Mouse (Mus musculus): Measurements from ENCODE around the gene Tescl.

Tescl gene

DNA sequence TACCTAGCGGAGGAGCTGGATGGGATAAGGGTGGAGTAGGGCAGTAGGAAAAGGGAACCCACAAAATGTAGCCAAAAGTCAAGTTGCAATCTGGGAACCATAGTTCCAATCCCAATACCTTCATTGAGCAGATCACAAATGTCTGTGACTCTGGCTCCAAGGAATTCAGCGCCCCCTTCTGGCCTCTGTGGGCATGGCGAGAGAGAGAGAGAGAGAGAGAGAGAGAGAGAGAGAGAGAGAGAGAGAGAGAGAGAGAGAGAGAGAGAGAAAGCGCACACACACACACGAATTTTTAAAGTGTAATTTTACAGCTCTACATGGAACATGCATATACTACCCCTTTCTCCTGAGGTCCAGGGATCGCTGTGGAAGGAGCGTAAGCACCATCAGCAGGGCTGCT lies 29.5 kb upstream of the Tescl start:
- DNase-seq (ENCODE audit: low spot score in 2 of 2) = peak; percentile 71 to 86

DNA sequence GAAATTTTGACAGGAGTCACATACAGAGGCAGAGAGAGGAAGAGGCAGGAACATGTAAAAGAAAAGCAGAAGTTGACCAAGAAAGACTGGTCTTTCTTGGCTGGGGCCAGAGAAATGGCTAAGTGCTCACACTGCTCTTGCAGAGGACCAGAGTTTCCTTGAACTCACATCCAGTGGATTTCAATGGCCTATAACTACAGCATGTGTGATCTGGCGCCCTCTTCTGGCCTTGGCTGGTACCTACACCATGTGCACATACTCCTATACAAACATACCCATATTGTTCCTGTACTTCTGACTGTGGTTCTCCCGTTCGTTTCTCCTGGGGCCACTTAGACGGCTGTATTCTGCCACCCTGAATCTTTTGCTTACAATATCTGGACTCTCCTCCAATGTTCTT lies 27.3 kb upstream of the Tescl start:
- no peak for DNase-seq (ENCODE audit: low spot score in 2 of 2)

DNA sequence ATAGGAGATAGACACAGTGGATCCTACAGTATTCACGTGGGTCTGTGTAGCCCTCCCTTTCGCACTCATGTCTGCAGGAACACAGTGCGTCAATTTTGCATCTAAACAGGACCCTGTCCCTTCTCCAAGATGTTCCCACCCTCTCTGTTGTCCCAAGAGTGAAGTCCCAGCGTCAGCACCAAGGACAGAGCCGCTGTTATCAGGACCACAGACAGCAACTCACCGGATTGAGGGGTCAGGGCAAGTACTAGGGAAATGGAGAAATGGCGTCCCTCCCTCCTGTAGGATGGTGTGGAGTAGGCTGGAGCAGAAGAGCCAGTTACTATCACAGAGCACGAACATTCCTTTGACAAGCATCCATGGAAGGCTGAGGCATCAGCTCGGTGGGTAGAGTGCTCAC lies 25.5 kb upstream of the Tescl start:
- DNase-seq (ENCODE audit: low spot score in 2 of 2) = peak in 1 of 2 experiments; percentile 76

DNA sequence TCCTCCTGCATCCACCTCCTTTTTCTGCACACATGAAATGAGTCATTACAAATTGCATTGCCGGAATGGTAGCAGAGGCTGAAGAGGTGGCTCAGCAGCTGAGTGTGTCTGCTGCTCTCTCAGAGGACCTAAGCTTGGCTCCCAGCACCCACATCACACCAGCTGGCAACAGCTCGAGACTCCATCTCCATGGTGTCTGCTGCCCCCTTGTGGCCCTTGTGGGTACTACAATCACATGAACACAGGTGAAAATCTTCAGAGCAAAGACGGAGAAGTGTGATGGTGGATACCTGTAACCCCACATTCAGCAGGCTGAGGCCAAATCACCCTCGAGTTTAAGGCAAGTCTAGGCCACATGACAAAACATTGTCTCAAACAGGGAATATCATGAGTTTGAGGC lies 24.2 kb upstream of the Tescl start:
- peak; percentile 42 to 78 for DNase-seq (ENCODE audit: low spot score in 2 of 2)

DNA sequence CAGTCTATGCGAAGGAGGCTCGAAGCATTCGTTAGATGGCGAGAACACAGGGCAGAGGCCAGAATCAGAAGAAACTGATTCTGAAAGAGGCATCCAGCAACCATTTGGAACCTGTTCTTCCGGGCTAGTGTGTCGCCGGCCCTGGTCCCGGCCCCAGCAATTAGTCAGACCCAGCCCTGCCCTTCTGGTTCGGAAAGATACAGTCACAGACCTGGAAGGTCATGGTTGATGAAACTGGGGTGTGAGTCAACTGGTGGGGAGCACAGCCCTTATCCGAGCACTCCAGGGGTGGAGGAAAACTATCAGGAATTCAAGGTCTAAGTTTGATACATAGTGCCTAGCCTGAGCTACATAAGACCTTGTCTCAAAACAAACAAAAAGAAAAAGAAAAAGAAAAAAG lies 22.3 kb upstream of the Tescl start:
- no peak for DNase-seq (ENCODE audit: low spot score in 2 of 2)

DNA sequence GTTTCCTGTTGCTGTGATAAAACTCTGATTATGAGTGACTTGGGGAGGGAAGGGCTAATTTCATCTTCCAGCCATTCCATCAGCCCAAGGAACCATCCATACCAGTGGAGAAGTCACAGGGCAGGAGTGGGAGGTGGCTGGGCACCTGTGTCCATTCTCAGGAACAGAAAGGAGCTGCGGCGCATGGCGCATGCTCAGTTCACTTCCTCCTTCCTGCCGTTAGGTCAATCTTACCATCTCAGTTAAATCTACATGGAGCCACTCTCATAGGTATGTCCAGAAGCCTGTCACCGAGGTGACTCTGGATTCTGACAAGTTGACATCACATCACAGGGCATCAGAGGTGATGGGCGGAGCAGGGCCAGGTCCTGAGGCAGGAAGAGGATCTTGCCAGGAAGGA lies 21.9 kb upstream of the Tescl start:
- no peak for DNase-seq (ENCODE audit: low spot score in 2 of 2)

DNA sequence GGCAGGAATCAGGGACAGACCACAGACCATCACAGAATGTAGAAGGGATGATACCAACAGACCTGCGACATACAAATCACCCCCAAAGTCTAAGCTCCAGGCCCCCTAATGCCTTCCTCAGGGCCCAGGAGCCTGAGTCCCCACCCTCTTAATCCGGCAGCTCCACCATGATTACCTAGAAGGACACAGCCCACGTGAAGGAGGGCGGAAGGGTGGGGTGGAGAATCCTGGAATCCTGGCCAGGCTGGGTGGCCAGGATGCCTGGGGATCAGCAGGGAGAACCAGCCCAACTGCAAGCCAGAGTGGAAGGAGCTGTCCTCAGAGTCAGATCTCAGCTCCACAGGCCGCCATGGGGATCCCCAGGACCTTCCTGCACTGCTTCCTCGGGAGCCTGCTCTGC lies 15.2 kb upstream of the Tescl start, which contains the start of gene Lypd5:
Gene Lypd5 (plus strand): TSS at position 301 of the 400 bp plus-strand sequence.
- DNase-seq (ENCODE audit: low spot score in 2 of 2) = no peak

DNA sequence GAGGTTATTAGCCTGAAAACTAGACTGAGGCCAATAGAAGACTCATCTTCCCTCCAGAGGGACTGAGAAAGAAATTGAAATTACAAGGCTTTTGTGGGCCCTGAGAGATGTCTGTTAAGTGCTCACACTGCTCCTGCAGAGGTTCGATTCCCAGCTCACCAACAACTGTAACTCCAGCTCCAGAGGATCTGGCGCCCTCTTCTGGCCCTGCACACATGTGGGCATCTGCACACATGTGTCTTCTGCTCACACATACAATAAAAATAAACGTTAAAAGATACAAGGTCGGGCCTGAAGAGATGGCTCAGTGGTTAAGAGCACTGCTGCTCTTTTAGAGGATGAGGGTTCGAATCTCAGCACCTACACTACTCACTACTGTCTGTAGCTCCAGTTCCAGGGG lies 12.7 kb upstream of the Tescl start:
- DNase-seq (ENCODE audit: low spot score in 2 of 2) = no peak

DNA sequence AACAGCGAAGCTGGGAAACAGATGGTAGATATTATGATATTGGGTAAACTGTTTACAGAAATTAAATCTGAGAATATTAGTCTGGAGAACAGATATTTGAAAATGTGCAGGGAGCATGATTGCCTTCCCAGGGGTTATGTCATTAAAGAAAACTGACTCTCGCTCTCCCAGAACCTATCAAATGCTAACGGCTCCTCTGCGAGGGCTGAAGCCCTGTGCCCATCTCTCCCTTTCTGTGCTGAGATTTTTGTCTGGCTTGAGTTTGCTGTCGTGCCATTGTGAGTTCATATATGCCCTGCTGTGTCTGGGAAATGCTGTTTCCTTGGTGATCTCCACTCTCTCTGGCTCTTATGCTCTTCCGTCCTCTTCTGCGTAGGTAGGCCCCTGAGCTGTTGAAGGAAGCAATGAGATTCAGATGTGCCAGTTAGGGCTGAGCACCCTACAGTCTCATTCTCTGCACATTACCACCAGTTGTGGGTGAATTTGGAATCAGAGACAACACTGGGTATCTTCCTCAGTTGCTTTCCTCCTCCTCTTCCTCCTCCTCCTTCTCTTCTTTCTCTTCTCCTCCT lies 10.1 kb upstream of the Tescl start:
- no peak for DNase-seq (ENCODE audit: low spot score in 2 of 2)

DNA sequence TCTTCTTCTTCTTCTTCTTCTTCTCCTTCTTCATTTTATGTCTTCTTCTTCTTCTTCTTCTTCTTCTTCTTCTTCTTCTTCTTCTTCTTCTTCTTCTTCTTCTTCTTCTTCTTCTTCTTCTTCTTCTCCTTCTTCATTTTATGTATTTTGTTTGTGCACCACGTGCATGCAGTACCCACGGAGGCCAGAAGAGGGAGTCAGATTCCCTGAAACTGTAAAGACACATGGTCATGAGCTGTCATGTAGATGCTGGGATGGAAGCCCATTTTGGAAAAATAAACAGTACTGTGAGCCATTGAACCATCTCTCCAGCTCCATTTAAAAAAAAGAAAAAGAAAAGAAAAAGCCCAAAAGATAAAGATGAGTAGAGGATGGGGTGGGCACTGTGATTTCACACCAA lies 4.5 kb upstream of the Tescl start:
- no peak for DNase-seq (ENCODE audit: low spot score in 2 of 2)

DNA sequence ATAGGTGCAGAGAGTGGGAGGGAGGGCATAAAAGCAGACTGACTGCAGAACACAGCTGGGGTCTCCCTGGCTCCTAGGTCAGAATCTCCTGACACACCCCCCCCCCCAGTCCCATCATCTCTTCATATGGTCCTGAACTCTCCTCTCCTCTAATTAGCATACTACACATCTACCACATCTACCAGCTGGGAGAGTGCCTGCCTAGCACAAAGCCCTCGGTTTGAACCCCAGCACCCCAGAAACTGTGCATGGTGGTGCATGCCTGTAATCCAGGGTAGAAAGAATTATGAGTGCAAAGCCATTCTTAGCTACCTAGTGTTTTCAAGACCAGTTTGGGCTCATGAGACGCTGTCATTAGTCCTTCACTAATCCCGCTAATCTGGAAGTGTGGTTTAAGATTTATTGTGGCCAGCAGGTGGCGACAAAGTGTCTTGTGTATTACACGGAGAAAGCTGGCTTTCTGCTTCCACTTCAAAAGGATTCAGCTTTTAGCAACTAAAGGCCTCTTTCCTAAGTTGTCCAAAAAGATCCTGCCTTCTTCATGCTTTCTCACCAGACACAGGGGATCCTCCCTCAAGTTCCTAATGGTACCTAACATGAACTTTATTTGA lies 2.1 kb upstream of the Tescl start:
- peak; percentile 71 to 88 for DNase-seq (ENCODE audit: low spot score in 2 of 2)

DNA sequence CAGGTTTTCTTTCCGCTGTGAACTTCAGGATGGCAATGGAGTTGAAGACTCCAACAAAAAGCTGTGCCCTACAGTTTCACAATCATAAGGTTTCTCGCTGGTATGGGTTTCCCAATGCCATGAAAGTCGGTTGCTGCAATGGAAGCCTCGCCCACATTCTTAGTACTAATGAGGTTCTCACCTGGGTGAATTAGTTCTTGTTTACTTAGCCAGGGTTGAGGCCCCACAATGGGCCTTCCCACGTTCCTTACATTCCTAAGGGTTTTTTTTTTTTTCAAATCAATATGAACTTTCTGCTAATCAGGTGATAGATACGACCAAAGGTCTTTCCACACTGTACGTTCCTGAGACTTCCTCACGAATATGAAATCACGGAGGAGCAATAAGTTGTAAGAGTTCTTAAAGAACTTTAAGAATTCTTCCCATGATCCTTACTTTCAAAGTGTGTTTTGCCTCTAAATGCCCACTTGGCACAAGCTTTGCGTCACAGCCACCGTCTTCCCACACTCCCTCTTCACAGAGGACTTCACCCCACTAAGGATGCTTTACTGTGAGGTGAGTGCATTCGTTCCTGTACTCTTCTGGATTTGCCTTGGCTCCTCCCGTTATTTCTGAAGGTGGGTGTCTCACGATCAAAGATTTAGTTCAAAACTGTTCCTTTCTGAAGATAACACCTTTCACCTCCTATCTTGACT lies 6.3 kb downstream of the Tescl start:
- no peak for DNase-seq (ENCODE audit: low spot score in 2 of 2)

DNA sequence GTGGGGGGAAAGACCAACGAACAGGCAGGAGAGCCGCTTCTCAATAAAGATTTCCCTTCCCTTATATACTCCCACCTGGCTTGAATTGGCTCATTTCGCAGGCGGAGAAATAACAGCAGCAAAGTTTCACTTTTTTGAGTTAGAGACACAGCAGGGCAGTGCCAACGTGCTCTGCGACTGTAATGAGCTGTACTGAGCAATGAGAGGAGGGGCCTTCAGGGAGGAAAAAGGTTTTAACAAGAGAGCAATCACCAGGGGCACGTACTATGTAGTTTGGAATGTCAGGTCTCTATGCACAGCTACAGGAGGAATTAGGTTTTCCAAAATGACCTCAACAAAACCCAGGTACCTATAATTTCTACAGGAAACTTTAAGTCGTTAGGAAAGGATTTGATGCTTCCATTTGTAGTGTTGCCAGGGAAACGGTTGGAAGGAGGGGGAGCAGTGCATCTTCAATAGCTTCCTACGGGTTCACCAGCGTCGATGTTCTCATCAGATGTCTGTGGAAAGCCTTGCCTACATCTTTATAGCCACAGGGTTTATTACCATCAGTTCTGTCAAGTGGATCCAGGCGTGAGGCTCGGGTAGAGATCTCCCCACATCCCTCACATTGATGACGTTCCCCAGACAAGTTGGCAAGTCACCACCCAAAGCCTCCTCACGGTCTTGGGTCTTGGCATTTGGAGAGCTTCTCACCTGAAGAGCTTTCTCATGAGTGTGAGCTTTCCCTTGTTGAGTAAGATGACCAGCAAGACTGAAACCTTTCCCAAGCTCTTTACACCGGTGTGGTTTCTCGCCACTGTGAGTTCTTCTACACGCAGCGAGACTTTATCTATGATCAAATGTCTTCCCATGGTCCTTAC lies 7.2 kb downstream of the Tescl start:
- DNase-seq (ENCODE audit: low spot score in 2 of 2) = no peak

DNA sequence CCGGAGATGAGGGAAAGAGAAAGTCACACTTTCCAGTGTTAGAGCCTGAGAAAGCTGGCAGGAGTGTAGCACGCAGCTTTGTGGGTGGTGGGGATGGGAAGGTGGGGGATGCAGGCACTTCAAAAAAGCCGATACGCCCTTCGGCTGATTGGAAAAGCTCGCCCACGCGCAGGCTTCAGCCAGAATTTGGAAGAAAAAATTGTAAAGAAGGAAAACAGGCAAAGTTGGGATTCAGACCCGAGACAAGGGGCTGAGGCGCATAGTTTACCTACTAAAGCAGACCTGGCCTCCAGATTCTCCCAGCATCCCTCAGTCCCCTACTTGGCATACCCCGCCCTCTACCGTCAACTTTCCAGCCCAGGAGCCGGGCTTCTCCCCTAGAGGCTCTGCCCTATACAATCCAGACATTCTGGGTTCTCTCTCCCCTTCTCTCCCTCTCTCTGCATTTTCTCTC lies 8.0 kb downstream of the Tescl start:
- no peak for DNase-seq (ENCODE audit: low spot score in 2 of 2)

DNA sequence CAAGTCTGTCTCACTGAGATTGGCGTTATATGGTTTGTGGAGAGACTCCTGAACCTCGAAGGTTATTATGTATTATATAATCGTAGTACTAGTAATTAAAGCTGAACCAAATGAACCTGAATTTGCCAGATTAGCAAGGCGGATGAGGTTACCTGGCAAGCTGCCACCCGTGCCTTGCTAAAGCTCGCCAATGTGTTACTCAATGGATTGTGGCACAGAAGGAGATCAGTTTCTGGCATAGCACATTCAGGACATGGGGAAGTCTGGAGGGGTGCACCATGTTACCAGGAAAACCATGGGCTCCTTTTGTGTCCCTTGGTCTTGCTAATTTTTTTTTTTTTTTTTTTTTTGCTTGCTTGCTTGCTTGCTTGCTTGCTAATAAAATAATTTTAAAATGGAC lies 8.5 kb downstream of the Tescl start:
- DNase-seq (ENCODE audit: low spot score in 2 of 2) = no peak

DNA sequence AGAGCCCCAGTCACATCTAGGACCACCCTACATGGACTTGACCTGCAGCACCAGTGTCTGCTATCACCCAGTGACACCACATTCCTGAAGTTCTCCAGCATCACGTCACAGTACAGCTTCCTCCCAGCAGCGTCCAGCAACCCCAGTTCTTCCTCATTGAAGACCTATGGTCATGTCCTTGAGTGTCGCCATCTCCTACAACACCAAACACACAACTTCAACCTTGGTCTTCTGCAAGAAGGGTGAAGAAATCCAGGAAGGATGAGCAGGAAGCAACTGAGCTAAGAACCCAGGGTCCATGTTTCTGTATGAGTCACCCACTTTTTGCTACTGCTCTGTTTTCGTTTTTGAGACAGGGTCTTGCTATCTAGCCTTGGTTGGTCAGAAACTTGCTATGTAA lies 11.1 kb downstream of the Tescl start:
- DNase-seq (ENCODE audit: low spot score in 2 of 2) = no peak

DNA sequence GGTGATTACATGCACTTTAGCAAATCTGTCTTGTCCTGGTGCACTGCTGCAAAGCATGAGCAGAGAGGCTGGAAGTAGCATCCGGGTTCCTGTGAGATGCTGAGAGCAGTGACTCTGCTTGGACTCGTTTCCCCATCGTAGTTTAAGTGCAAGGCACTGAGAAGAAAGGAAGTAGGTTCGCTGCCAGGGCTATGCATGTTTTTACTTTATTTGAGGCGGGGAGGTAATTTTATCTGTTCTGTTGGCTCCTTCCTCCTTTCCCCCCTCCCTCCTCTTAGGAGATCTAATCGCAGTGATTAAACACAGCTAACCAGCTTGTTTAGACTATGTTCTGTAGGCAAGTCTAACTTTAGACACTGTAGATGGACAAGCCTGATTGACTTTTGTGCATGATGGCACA lies 14.8 kb downstream of the Tescl start:
- no peak for DNase-seq (ENCODE audit: low spot score in 2 of 2)

DNA sequence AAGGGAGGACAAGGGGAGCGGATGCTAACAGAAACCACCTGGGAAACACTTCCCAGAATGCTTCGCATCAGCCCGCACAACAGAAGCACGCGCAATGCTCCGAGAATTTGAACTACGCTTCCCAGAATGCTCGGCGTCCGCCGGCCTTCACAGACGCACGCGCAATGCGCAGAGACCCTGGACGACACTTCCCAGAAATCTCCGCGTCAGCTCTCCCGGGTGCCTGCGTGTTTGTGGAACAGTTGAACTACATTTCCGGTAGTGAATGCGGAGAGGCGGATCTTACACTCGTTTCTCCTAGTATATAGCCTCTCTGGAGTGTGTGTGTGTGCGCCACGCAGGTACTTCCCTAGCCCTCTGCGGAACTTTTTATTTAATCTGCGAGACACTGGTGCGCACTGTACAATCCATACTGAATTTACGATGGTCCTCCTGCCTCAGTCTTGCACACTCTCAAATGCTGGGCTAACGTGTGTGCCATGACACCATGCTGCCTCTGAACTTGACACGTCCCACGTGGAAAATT lies 17.1 kb downstream of the Tescl start, which contains the start of gene Zfp94:
Gene Zfp94 (minus strand): TSS at position 100 of the 526 bp plus-strand sequence.
- peak; percentile 88 to 93 for DNase-seq (ENCODE audit: low spot score in 2 of 2)

DNA sequence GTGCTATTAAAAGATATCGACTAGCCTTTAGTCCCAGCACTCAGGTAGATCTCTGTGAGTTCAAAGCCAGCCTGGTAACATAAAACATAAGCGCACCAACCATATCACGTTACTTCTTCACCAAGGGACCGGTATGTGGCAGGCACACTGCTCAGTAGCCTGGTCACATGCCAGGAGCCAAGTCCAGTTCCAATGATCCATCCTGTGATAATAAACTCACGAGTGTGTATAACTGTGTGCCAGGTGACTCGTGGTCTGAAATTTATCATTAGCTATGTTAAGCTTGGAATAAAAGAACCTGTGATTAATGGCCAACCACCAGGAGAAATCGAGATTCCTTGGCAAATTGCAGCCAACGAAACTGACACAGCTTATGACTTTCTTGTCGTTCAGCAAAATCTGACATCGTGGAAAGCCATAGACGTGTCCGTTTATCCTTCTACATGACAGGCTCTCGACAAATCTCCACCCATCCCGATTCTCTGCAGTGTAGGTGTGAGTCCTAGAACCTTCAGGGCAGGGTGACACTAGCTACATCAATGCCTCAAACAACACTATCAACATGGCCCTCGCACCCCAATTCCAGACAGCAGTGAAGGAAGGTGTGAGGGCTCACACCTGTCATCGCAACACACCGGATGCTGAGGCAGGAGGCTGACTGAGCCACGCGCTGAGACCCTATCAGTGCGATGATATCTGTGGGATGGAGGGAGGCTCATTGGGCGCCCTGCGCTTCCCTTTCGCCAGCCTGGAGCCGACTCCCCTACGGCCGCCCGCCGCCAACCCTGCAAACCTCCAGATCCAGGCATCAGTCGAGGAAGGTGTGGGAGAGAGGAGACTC lies 17.8 kb downstream of the Tescl start:
- no peak for DNase-seq (ENCODE audit: low spot score in 2 of 2)

DNA sequence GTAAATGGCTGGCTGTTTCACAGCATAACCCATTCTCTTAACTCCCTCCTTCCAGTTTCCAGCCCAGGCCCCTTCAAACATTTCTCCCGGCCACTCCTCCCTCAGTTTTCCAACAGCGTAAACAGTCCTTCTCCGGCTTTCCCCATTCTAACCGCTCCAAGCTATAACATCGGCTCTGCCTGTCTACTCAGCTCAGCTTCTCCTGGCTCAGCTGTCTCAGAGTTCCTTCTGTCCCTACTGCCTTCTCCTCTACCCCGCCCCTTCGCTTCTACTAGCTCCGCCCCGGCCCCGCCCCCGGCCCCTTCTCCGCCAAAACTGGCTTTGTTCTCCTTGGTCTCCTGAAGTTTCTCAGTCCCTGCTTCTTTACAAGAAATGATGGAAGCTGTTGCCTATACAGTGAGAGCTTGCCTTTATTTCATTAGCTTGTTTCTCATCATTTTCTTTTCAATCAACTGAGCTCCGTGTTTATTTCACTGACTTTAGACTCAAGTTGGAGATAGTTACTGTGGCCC lies 32.9 kb downstream of the Tescl start, which contains the start of gene Zfp61:
Gene Zfp61 (minus strand): TSS at position 462 of the 512 bp plus-strand sequence.
- peak in 1 of 2 experiments; percentile 35 for DNase-seq (ENCODE audit: low spot score in 2 of 2)
